Mouse (Mus musculus) urinary bladder, adult 18-20 months (tissue): ENCODE data around the gene Myh10.

Experiments used
- DNase-seq, 2 experiments: peaks; one replicate each; pipeline ENCODE4 v3.0.0; 2022; ENCODE audit warnings: low spot score in 2 of 2, mixed read lengths in 2 of 2

Gene Myh10

DNA sequence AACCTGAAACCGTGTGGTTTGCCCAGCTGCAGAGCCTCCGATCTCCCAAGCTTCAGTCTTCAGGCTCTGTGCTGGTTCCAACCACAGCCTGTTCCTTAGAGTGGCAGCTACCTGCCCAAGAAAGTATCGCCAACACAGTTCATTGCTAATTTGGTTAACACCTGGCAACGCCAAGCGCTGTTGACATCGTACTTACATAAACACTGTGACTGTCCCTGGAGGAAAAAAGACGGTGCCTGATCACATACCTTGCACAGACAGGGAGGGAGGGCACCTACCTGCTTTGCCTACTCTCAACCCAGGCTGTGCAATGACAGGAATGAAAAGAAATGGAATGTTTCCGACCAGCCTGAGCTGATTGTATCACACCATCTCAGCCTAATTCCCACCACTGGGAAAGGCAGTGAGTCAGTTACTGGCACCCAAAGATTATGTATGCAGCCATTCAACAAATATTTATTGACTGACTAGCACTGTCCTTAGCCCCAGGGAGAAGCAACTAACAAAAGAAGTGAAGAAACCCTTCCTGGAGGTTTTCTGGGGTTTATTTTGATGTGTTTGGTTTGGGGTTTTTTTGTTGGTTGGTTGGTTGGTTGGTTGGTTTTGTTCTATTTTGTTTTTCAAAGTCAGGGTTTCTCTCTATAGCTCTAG is 168.7 kb downstream of the Myh10 start:
- DNase-seq: no peak

DNA sequence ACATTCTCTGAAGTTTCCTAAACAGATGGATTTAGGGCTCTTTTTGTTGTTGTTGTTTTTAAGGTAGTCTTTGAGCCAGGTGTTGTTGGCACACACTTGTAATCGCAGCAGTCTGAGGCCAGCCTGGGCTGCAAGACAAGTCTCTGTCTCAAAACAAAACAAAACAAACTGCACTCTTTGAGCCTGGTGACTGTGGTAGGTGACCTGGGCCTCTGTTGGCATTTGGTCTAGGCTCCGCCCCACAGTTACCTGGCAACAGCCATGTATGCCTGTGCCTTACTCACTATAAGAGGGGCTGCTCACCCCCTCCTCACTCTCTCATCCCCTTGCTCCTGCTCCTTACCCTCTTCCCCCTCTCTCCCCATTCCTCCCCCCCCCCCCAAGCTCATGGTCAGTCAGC is 170.9 kb downstream of the Myh10 start:
- DNase-seq: no peak

- DNase-seq: no peak
Observed at GRCm38 (mm10) chr11:68863631-68864091, 172.3 kb downstream of the Myh10 start.

GRCm38 (mm10) chr11:68864544-68865189 is 173.3 kb downstream of the Myh10 start:
- no peak for DNase-seq
